Mouse (Mus musculus) liver, adult 2 months (tissue): ENCODE measurements around the gene Vps35l.

Experiments
- CTCF ChIP-seq: fragments of 200-500 bp; IDR thresholded peaks from 2 replicates; pipeline ENCODE4 v1.5.1; 2011; ENCODE audit warnings: low read depth, low read length, control low read depth
- POLR2A ChIP-seq: fragments of 200-500 bp; IDR thresholded peaks from 2 replicates; pipeline ENCODE4 v1.6.1; 2011; ENCODE audit warnings: low read length, control low read depth; ENCODE audit not compliant: insufficient read depth; ENCODE audit errors: extremely low read depth

GRCm38 (mm10) chr7:118691287-118691686, 48.7 kb upstream of the Vps35l start:
- TF ChIP-seq CTCF (no peak), POLR2A (no peak)
